Mouse (Mus musculus): Measurements from ENCODE around the gene Syn1.
A peak's percentile ranks its signal among the peaks of the same experiment; 100 is the strongest.

Syn1 gene

DNA sequence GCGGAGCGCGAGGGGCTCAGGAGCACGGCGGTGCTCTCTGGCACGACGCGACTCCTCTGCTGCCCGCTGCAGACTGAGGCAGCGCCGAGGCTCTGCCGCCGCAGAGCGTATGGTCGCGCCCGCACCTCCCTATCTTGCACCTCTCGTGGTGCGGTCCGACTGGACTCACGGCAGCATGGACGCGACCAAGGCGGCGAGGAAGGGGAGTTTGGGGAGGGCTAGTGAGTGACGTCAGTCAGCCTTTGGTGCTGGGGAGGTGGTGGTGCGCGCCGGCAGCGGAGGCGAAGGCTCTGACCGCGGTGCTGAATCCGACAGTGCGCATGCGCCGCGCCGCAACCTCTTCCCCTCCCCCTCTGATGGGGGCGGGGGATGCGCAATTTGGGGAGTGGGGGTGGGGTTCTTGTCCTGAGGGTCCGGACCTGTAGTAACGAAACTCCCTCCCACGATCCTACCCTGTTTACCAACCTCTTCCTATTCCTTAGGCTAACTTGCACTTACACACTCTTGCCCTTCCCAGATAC lies at the start of gene Syn1:
TSS of gene Syn1 (minus strand) at position 161 of the 521 bp plus-strand sequence.
- DNase-seq (ENCODE audit: low read depth, low spot score): peak; percentile 73

DNA sequence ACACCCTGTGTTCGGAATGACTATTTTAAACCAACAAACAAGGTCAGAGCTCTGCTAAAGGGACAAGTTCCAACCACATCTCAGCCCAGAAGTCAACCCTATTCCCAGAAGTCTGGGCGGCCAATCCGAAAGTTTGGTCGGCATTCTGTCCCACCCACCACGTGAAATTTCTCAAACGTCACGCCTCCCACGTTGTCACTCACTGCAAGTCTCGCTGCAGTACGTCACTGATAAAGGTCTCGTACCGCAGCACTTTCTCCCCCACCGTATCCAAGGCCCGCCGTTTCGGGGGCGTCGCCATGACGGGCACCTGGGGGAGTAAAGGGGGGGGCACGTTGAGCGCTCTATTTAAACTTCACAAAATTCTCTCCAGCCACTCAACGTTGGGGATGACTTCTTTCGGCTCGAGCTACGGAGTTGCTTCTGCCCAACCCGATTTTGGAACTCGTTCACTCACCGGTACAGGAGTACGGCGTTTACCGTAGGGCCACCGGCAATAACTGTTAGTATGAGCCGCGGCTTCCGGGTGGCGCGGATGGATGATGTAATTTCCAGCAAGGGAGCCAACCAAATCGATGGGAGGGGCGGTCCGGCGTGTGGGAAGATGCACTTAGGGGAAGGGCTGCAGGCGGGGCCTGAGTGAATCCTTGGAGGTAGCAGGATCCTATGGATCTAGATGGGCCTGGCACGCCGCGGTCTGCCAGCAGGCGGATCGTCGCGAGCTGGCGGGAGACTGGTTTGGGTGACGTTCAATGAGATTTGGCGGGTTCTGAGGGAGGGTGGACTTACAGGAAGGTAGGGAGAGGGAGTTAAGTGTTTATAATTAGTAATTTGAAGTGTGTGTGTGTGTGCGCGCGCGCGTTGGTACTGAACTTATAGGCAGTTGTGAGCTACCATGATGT lies 40.9 kb upstream of the Syn1 start, which contains the start of gene Uxt:
TSS of gene Uxt (minus strand) at position 541 of the 902 bp plus-strand sequence.
- DNase-seq (ENCODE audit: low read depth, low spot score): peak; percentile 91

DNA sequence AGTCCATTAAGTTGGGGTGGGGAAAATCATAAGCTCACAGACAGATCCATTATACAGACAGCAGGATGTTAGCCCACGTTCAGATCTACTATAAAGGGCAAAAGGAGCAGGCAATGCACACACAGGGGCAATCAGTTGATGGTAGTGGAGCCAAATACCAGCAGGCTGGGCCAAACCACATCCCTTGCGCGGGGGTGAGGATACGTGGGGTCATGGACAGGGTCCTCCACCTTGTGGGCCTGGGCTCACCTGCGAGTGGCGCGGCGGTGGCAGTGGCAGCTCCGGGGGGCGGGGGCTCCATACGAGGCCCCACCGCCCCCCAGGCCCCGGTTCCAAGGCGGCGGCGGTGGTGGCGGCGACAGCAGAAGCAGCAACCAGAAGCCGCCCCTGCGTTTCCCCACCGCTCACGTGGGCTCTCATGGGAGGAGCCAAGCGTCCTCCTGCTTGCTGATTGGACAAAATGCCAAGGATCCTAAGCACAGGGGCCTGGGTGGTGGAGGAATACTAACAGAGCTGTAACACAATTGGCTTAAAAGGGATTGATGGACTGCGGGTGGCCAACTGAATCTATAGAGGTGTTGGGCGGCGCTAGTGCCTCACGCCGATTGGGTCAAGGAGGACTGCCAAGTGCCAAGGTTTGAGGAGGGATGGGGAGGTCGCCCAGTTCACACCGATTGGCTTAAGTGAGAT lies 29.5 kb upstream of the Syn1 start, which contains the start of gene Elk1:
TSS of gene Elk1 (minus strand) at position 418 of the 690 bp plus-strand sequence.
- DNase-seq (ENCODE audit: low read depth, low spot score): peak; percentile 92

GRCm38 (mm10) chrX:20946055-20946454 lies 25.3 kb upstream of the Syn1 start:
- peak; percentile 31 for DNase-seq (ENCODE audit: low read depth, low spot score)

- DNase-seq (ENCODE audit: low read depth, low spot score): peak; percentile 73
Measured at GRCm38 (mm10) chrX:20931963-20932362, 11.2 kb upstream of the Syn1 start.

GRCm38 (mm10) chrX:20931364-20931763 lies 10.6 kb upstream of the Syn1 start, which contains the start of gene Cfp:
Gene Cfp, minus strand, starts transcription at chrX:20931555.
- peak; percentile 49 for DNase-seq (ENCODE audit: low read depth, low spot score)

DNA sequence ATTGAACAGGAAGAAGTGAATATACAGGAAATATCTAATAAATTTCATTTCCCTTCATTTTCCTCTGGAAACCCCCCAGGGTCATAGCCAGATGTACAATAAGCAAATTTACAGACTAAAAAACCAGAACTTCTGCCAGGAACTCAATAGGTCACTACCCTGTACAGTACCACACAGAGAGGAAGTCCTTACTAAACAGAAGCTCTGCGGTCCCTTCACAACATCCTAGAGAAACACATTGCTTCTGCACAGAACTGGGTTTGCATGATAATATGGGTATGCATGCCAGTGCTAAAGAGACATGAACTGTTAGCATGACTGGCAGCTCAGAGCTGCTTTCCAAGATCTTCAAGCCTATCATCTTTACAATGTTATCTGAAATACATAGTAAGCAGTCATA lies 9.1 kb upstream of the Syn1 start:
- DNase-seq (ENCODE audit: low read depth, low spot score): no peak

GRCm38 (mm10) chrX:20924976-20925375 lies 4.2 kb upstream of the Syn1 start:
- DNase-seq (ENCODE audit: low read depth, low spot score): no peak

DNA sequence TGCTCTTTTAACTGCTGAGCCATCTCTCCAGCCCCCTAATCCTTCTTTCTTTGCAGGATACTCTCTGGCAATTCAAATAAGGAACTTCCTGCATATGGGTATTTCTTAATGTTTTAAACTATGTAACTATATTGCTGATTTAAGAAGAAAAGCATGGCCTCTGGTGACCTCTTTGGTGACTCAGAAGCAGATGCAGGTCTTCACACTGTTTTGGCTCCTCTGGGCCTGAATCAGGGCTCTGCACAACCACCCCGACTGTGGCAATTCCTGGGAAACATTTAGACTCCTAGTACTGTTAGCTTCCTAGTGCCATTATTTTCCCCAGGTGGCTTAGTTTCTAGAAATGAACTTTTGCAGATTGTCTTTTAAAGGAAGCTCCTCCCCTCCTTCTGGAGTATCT lies 2.7 kb upstream of the Syn1 start:
- no peak for DNase-seq (ENCODE audit: low read depth, low spot score)

DNA sequence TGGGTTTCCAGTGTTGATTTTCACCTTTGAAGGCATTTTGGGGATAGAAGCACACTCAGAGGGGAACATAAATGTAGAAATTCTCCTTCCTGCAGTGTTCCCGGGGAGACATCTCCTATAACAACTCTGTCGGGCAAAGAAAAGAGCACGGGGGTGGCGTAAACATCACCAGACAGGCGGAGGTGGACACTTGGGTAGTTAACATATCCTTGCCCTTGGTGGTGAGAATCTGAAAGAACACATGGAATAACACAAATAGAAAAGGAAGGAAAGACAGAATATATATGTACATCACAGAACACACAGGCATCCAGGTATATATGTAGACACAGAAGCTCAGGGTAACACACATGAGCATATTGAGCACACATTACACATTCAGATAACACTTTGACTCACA lies 562 bp upstream of the Syn1 start:
- DNase-seq (ENCODE audit: low read depth, low spot score): no peak

- DNase-seq (ENCODE audit: low read depth, low spot score): no peak
Measured at GRCm38 (mm10) chrX:20920249-20920843, 458 bp downstream of the Syn1 start.

GRCm38 (mm10) chrX:20915075-20915474 lies 5.7 kb downstream of the Syn1 start:
- no peak for DNase-seq (ENCODE audit: low read depth, low spot score)

DNA sequence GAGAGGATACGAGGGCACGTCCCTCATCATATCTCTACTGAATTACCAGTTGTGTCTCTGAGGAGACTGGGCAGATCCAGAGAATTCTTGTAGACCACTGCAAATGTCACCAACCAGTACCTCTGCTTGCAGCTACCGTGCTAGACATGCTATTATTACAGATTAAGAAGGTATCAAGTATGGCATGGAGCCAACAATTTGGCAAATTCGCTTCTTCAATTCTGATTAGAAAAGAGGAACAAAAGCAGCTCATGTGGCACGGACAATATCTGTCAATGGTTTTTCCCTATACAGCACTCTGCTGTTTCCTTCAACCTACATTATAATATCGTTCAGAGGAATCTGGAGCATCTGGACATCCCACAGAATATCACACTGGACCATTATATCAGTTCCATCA lies 7.1 kb downstream of the Syn1 start:
- DNase-seq (ENCODE audit: low read depth, low spot score): no peak

GRCm38 (mm10) chrX:20910074-20910473 lies 10.7 kb downstream of the Syn1 start:
- DNase-seq (ENCODE audit: low read depth, low spot score): no peak

GRCm38 (mm10) chrX:20875241-20875640 lies 45.6 kb downstream of the Syn1 start:
- no peak for DNase-seq (ENCODE audit: low read depth, low spot score)

GRCm38 (mm10) chrX:20872928-20873500 lies 47.8 kb downstream of the Syn1 start:
- DNase-seq (ENCODE audit: low read depth, low spot score): no peak

DNA sequence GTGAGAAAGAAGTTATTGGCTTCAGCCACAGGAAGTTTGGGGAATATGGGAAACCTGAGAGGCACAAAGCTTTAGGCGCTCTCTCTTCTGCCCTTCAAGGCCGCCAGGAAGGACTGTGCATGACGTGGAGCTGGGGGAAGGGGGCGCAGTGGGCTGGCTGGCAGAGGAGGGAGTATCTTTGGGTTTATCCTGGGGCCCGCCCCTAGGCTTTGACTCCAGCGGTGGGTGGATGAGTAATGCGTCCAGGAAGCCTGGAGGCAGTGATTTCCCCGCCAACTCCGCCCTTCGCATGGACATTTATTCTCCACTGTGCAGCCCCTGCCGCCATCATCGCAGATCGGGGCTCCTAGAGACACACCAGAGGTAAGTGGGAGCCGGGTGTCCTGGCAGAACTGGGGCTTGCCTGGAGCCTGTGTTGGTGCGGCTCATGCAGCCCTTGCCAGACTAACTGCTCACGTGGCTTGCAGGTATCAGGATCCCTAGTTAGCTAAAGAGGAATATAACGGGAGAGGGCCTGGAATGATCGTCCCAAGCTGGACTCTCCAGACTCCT lies 50.8 kb downstream of the Syn1 start, which contains the start of gene Timp1:
TSS of gene Timp1 (plus strand) at position 205 of the 552 bp plus-strand sequence.
- no peak for DNase-seq (ENCODE audit: low read depth, low spot score)

GRCm38 (mm10) chrX:20869203-20869602 lies 51.6 kb downstream of the Syn1 start:
- no peak for DNase-seq (ENCODE audit: low read depth, low spot score)

- DNase-seq (ENCODE audit: low read depth, low spot score): no peak
Measured at GRCm38 (mm10) chrX:20868091-20868490, 52.7 kb downstream of the Syn1 start.

- no peak for DNase-seq (ENCODE audit: low read depth, low spot score)
Measured at GRCm38 (mm10) chrX:20863161-20864101, 57.4 kb downstream of the Syn1 start.

Data from A20 (cell line).